Mouse (Mus musculus) lung, postnatal 36 days (tissue): ENCODE measurements around the gene Abhd10.
A peak's percentile ranks its signal among the peaks of the same experiment; 100 is the strongest.

Source experiments
- DNase-seq: peaks from one replicate; pipeline ENCODE4 v3.0.0; 2022; ENCODE audit warnings: mixed read lengths

Gene Abhd10

GRCm38 (mm10) chr16:45742615-45743476 is at the start of gene Abhd10:
Gene Abhd10 (minus strand): TSS chr16:45742955.
- DNase-seq, result peak; percentile 97

GRCm38 (mm10) chr16:45791286-45791685 is 48.5 kb upstream of the Abhd10 start:
- DNase-seq, result peak; percentile 70

- DNase-seq, result peak; percentile 51
These were observed 46.6 kb upstream of the Abhd10 start for GRCm38 (mm10) chr16:45789311-45789710.

- peak; percentile 56 for DNase-seq
These were observed 44.9 kb upstream of the Abhd10 start for GRCm38 (mm10) chr16:45787650-45788049.

GRCm38 (mm10) chr16:45786639-45787038 is 43.9 kb upstream of the Abhd10 start:
- DNase-seq, result peak; percentile 49

GRCm38 (mm10) chr16:45780001-45780400 is 37.2 kb upstream of the Abhd10 start:
- no peak for DNase-seq

GRCm38 (mm10) chr16:45774813-45775212 is 32.1 kb upstream of the Abhd10 start:
- DNase-seq, result no peak

- DNase-seq, result no peak
These were observed 28.2 kb upstream of the Abhd10 start for GRCm38 (mm10) chr16:45770914-45771313.

- no peak for DNase-seq
These were observed 25.3 kb upstream of the Abhd10 start for GRCm38 (mm10) chr16:45767853-45768640.

GRCm38 (mm10) chr16:45767434-45767833 is 24.7 kb upstream of the Abhd10 start:
- DNase-seq, result no peak

- no peak for DNase-seq
These were observed 23.2 kb upstream of the Abhd10 start for GRCm38 (mm10) chr16:45765801-45766494.

GRCm38 (mm10) chr16:45765102-45765501 is 22.3 kb upstream of the Abhd10 start:
- no peak for DNase-seq

GRCm38 (mm10) chr16:45762859-45763505 is 20.2 kb upstream of the Abhd10 start:
- peak; percentile 56 for DNase-seq

GRCm38 (mm10) chr16:45761425-45761824 is 18.7 kb upstream of the Abhd10 start:
- DNase-seq, result no peak

GRCm38 (mm10) chr16:45758726-45759269 is 16.0 kb upstream of the Abhd10 start:
- DNase-seq, result no peak

GRCm38 (mm10) chr16:45757421-45758078 is 14.8 kb upstream of the Abhd10 start:
- peak; percentile 90 for DNase-seq

GRCm38 (mm10) chr16:45756855-45757254 is 14.1 kb upstream of the Abhd10 start:
- peak; percentile 87 for DNase-seq

GRCm38 (mm10) chr16:45743591-45744144 is 913 bp upstream of the Abhd10 start:
- DNase-seq, result no peak

GRCm38 (mm10) chr16:45737880-45738279 is 4.9 kb downstream of the Abhd10 start:
- no peak for DNase-seq

GRCm38 (mm10) chr16:45736724-45737123 is 6.0 kb downstream of the Abhd10 start:
- no peak for DNase-seq

- DNase-seq, result no peak
These were observed 13.6 kb downstream of the Abhd10 start for GRCm38 (mm10) chr16:45729163-45729562.

GRCm38 (mm10) chr16:45724742-45725102 is 18.0 kb downstream of the Abhd10 start:
- no peak for DNase-seq
